Mouse (Mus musculus) embryonic facial prominence, embryonic 11.5 days (tissue): ENCODE results near the gene Prkch. TPM values are rescaled to one million over a fixed set of nuclear protein-coding genes. Genes with fewer than 3 reads are reported as not detected.

Source experiments
- ATAC-seq: fragments of 200-750 bp; cut with Nextera tagmentation; replicated peaks from 2 replicates; pipeline ENCODE4 v1.8.0; 2017; ENCODE audit warnings: low read depth; ENCODE audit not compliant: insufficient number of reproducible peaks, low FRiP score, low TSS enrichment
- DNase-seq: peaks from one replicate; pipeline ENCODE4 v3.0.0-alpha.2; 2015; ENCODE audit warnings: low spot score
- H3K27ac ChIP-seq: fragments of 300-500 bp; sonication (generic); replicated peaks from 2 replicates; pipeline ENCODE4 v1.5.1; 2014; ENCODE audit warnings: mild to moderate bottlenecking, low read depth, low read length, control low read depth
- H3K27me3 ChIP-seq: fragments of 300-500 bp; sonication (generic); 2 replicates; pipeline ENCODE4 v1.6.1; 2014; ENCODE audit warnings: mild to moderate bottlenecking, low read length, moderate library complexity, mixed read lengths; ENCODE audit not compliant: control insufficient read depth, insufficient read depth
- H3K36me3 ChIP-seq: fragments of 300-500 bp; sonication (generic); replicated peaks from 2 replicates; pipeline ENCODE4 v1.6.1; 2014; ENCODE audit warnings: low read depth, mild to moderate bottlenecking, low read length, moderate library complexity, mixed read lengths; ENCODE audit not compliant: control insufficient read depth, insufficient read depth
- H3K4me1 ChIP-seq: fragments of 300-500 bp; sonication (generic); 2 replicates; pipeline ENCODE4 v1.6.1; 2014; ENCODE audit warnings: low read length, mixed read lengths; ENCODE audit not compliant: control insufficient read depth, insufficient read depth
- H3K4me2 ChIP-seq: fragments of 300-500 bp; sonication (generic); 2 replicates; pipeline ENCODE4 v1.6.1; 2014; ENCODE audit warnings: low read depth, mild to moderate bottlenecking, control low read depth, low read length, moderate library complexity
- H3K4me3 ChIP-seq: fragments of 300-500 bp; sonication (generic); 2 replicates; pipeline ENCODE4 v1.5.1; 2014; ENCODE audit warnings: low read depth, low read length, control low read depth
- H3K9ac ChIP-seq: fragments of 300-500 bp; sonication (generic); replicated peaks from 2 replicates; pipeline ENCODE4 v1.6.1; 2014; ENCODE audit warnings: mild to moderate bottlenecking, control low read depth, low read length
- H3K9me3 ChIP-seq: fragments of 300-500 bp; sonication (generic); replicated peaks from 2 replicates; pipeline ENCODE4 v1.6.1; 2016; ENCODE audit warnings: mild to moderate bottlenecking, low read length, inconsistent platforms, mixed read lengths; ENCODE audit not compliant: control insufficient read depth
- WGBS: fragments of 180-500 bp; shearing (Covaris S2); extraction: QIAGEN DNeasy Blood & Tissue Kit; methylation state at CpG from one replicate; pipeline ENCODE4 v1.1.7; 2014; 5-methylcytosine and 5-hydroxymethylcytosine counted together
- polyA plus RNA-seq: library from polyadenylated mRNA; unstranded; fragments of >200 nt; fragmentation: Nextera tagmentation; extraction: Ambion mirVana; gene quantifications from 2 replicates; pipeline ENCODE4 v1.2.1, GENCODE M21; 2014

The Prkch gene
- polyA plus RNA-seq, 1 experiment from 2014 or later, result 11.6 TPM

- no peak overlapping the region for H3K9ac ChIP-seq
- no peaks in the 10 kb centered on the region for H3K9me3 ChIP-seq
- DNase-seq, result no peak
- H3K27me3 ChIP-seq, result no peaks in the 10 kb centered on the region
- no peaks in the 10 kb centered on the region for H3K36me3 ChIP-seq
- 27% methylated on average over 4 of the region's 4 CpGs for WGBS
- H3K4me2 ChIP-seq, result no peak overlapping the region
- no peak for ATAC-seq
- H3K27ac ChIP-seq, result no peak overlapping the region
- H3K4me1 ChIP-seq, result no peaks in the 10 kb centered on the region
- no peak overlapping the region for H3K4me3 ChIP-seq
Measured at GRCm38 (mm10) chr12:73692321-73692720, 107.7 kb downstream of the Prkch start.

DNA sequence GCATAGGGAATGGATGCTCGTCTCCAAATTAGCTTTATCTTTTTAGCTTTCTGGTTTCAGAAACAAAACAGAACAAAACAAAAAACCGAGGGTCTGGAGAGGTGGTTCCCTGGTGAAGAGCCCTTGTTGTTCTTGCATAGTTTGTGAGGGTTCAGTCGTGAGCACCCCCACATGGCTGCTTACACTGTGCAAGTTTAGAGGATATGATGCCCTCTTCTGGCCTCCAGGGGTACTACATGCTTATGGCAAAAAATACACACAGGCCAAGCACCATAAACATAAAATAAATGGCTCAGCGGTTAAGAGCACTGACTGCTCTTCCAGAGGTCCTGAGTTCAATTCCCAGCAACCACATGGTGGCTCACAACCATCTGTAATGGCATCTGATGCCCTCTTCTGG, 108.8 kb downstream of the Prkch start:
- H3K27me3 ChIP-seq, result no peaks in the 10 kb centered on the region
- no peaks in the 10 kb centered on the region for H3K36me3 ChIP-seq
- no peak overlapping the region for H3K4me2 ChIP-seq
- DNase-seq (peak; percentile 77), ATAC-seq (peak; percentile 73; the same call in 1 of the 2 replicates)
- no peak overlapping the region for H3K9ac ChIP-seq
- WGBS, result 17% methylated on average over 4 of the region's 4 CpGs
- H3K9me3 ChIP-seq, result no peaks in the 10 kb centered on the region
- H3K4me3 ChIP-seq, result no peak overlapping the region
- no peak overlapping the region for H3K27ac ChIP-seq
- no peaks in the 10 kb centered on the region for H3K4me1 ChIP-seq

DNA sequence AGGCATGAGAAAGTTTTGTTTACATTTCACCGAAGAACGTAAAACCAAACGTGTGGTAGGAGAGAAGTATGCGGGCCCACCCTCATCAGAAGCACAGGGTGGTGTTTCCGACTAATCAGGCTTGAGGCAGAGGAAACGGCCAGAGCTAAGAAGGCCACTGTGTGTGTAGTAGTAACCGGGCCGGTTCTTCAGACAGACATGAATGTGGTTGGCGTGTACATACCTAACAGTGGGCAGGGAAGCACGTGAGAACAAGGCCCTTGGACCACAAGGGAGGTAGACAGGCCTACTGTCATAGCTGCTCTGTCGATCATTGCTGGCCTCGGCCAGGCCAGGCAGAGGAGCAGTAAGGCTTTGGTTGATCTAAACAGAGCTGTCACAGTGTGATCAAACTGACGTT, 110.1 kb downstream of the Prkch start:
- DNase-seq (no peak), ATAC-seq (no peak)
- no peaks in the 10 kb centered on the region for H3K36me3 ChIP-seq
- no peak overlapping the region for H3K4me2 ChIP-seq
- H3K27ac ChIP-seq, result no peak overlapping the region
- 68% methylated on average over 13 of the region's 13 CpGs for WGBS
- H3K4me3 ChIP-seq, result no peak overlapping the region
- no peaks in the 10 kb centered on the region for H3K4me1 ChIP-seq
- no peaks in the 10 kb centered on the region for H3K27me3 ChIP-seq
- no peak overlapping the region for H3K9ac ChIP-seq
- no peaks in the 10 kb centered on the region for H3K9me3 ChIP-seq

GRCm38 (mm10) chr12:73695110-73695509, 110.5 kb downstream of the Prkch start:
- H3K9me3 ChIP-seq, result no peaks in the 10 kb centered on the region
- 84% methylated on average over 16 of the region's 16 CpGs for WGBS
- H3K4me3 ChIP-seq, result no peak overlapping the region
- no peaks in the 10 kb centered on the region for H3K36me3 ChIP-seq
- no peaks in the 10 kb centered on the region for H3K4me1 ChIP-seq
- ATAC-seq (no peak), DNase-seq (no peak)
- no peak overlapping the region for H3K9ac ChIP-seq
- H3K4me2 ChIP-seq, result no peak overlapping the region
- no peaks in the 10 kb centered on the region for H3K27me3 ChIP-seq
- no peak overlapping the region for H3K27ac ChIP-seq

DNA sequence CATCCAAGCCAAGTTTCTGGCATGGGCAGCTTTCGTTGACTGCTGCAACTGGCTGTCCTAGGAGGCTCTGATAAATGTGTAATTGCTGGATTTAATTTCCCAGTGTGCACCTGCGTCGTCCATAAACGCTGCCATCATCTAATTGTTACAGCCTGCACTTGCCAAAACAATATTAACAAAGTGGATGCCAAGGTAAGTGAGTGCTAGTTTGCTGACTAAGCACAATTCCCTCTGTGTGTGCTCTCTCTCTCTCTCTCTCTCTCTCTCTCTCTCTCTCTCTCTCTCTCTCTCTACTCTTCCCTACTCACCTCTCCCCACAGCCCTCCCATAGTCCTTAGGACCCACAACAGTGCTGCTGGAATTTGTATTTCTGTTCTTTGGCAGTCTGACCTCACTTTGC, 111.5 kb downstream of the Prkch start:
- no peaks in the 10 kb centered on the region for H3K4me1 ChIP-seq
- no peak overlapping the region for H3K4me2 ChIP-seq
- H3K9ac ChIP-seq, result no peak overlapping the region
- H3K27ac ChIP-seq, result no peak overlapping the region
- WGBS, result 75% methylated on average over 4 of the region's 4 CpGs
- no peaks in the 10 kb centered on the region for H3K36me3 ChIP-seq
- no peaks in the 10 kb centered on the region for H3K9me3 ChIP-seq
- DNase-seq (no peak), ATAC-seq (no peak)
- H3K27me3 ChIP-seq, result no peaks in the 10 kb centered on the region
- H3K4me3 ChIP-seq, result no peak overlapping the region

- Histone ChIP-seq H3K27me3 (no peaks in the 10 kb centered on the region), H3K36me3 (no peaks in the 10 kb centered on the region), H3K9ac (no peak overlapping the region), H3K4me1 (no peaks in the 10 kb centered on the region), H3K4me3 (no peak overlapping the region), H3K27ac (no peak overlapping the region), H3K4me2 (no peak overlapping the region), H3K9me3 (no peaks in the 10 kb centered on the region)
- no peak for ATAC-seq
- no peak for DNase-seq
- WGBS, result 79% methylated on average over 4 of the region's 4 CpGs
Measured at GRCm38 (mm10) chr12:73696946-73697345, 112.3 kb downstream of the Prkch start.

DNA sequence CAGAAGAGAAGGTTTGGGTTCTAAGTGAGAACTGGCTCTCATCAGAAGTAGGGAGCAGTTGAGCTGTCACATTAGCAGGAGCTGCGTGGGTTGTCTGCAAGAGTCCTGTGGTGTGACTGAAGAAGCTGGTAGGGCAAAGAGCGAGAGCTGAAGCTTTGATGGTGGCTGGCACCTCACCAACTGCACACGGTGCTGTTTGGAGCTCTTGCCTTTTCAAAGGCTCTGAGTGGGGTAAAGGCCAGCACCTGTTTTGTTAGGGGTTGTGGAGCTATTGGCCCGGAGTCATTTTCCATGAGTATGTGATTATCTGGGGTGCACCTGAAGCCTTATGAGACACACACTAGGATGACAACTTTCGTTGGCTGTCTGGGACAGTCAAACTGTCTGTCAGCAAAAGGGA, 113.8 kb downstream of the Prkch start:
- 87% methylated on average over 5 of the region's 5 CpGs for WGBS
- no peaks in the 10 kb centered on the region for H3K36me3 ChIP-seq
- H3K4me3 ChIP-seq, result no peak overlapping the region

DNA sequence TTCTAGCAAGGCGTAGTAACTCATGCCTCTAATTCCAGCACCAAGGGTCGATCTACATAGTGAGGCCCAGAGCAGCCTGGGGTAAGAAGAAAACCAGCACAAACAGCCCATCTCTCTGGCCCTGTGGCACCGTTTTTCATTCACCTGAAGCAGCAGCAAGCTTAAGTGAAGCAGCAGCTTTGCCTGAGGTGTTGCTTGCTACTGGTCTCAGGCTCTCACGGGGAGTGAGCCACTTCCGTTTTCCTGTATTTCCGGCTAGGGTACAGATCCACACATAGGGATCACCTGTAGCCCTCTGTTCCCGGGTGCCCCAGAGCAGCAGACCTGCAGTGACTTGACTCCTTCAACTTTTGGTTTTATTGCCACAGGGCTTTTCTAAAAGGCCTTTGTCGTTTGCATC, 114.2 kb downstream of the Prkch start:
- Histone ChIP-seq H3K4me2 (no peak overlapping the region), H3K9me3 (no peaks in the 10 kb centered on the region), H3K27me3 (no peaks in the 10 kb centered on the region), H3K4me3 (no peak overlapping the region), H3K36me3 (no peaks in the 10 kb centered on the region), H3K27ac (no peak overlapping the region), H3K4me1 (no peaks in the 10 kb centered on the region), H3K9ac (no peak overlapping the region)
- WGBS, result 75% methylated on average over 8 of the region's 8 CpGs
- no peak for DNase-seq
- no peak for ATAC-seq

More for the DNA sequence above, 113.8 kb downstream of the Prkch start:
- no peak for ATAC-seq
- H3K9me3 ChIP-seq, result no peaks in the 10 kb centered on the region
- H3K9ac ChIP-seq, result no peak overlapping the region
- H3K4me1 ChIP-seq, result no peaks in the 10 kb centered on the region
- no peak overlapping the region for H3K27ac ChIP-seq
- no peak for DNase-seq
- no peaks in the 10 kb centered on the region for H3K27me3 ChIP-seq
- no peak overlapping the region for H3K4me2 ChIP-seq
